Mouse (Mus musculus) embryo, embryonic 9.5 days (tissue): Measurements from ENCODE around the gene Ptchd1.

ENCODE experiments used
- DNase-seq: peaks from one replicate; pipeline ENCODE4 v3.0.0-alpha.2; 2017; ENCODE audit errors: extremely low spot score

Gene Ptchd1

DNA sequence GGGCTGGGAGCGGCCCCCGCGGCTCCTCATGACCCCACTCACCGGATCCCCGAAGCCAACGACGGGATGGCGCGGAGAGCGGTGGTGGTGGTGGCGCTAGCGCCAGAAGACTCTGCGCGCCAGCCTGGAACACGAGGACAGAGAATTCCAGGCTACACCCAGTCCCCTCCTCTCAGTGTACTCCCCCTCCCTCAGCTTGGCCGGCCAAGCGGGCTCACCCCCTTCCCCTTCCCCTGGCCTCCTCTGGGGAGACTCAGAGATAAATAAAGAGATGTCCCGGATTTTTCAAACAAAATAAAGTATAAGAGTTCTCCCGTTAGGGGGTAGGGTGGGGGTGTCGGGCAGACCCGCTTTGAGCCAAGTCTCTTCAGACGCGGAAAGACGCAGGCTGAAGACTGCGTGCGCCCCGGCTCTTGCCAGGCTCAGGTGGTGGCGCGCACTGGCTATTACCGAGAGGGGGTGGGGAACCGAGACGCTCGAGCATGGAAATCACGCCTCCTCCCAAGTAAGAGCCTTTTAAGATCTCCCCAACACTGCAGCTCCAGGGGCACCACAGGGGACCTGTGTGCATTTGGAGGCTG is at the start of gene Ptchd1:
Gene Ptchd1 (minus strand): TSS at position 114 of the 581 bp plus-strand sequence.
- peak; percentile 35 for DNase-seq

DNA sequence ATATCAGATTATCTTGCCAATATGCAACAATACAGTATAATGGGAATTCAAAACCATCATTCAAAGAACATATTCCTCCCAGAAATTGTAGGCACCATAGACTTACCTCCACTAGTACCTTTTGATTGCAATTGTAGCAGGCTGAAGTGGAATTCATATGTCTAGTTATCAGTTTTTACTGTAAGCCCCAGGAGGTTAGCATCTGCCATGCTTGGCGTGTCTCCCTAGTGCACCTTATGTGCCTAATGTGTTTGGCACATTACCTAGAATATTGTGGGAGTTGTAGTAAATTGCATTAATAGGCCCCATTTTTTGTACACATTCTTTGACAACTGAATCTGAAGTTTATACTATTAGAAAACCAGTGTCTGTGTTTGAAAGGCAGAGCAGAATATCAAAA is 34.4 kb upstream of the Ptchd1 start:
- no peak for DNase-seq

DNA sequence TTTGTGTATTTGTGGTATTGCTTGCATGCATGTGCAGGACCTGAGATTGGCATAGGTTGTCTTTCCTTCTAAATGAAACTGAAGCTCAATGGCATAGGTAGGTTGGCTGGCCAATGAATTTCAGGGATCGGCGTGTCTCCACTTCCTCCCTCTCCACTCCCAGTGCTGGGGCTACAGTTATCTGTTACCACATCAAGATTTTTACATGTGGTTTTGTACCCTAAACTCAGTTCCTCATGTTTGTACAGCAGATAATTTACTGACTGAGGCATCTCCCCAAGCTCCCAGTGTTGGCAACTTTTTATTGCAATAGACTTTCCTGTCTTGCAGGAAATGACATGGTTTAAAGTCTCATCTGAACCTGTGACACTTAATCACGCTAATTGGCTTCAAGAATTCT is 22.4 kb upstream of the Ptchd1 start:
- DNase-seq = no peak

DNA sequence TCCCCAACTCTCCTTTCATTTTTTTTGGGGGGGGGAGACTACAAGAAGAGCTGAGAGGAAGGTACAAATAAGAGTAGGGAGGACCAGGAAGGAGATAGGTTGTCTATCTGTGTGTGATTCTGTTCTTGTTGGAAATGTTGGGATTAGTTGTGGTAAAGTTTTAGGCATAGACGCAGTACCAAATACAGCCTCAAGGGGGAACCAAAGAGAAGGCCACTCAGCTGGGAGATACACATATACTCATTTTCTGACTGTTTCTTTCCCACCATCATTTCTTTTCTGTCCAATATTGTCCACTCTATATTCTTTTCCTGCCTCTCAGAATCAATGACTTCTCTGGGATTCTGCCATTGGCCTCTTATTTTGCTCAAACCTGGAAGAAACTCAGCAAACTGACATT is 20.4 kb upstream of the Ptchd1 start:
- DNase-seq = peak; percentile 1

DNA sequence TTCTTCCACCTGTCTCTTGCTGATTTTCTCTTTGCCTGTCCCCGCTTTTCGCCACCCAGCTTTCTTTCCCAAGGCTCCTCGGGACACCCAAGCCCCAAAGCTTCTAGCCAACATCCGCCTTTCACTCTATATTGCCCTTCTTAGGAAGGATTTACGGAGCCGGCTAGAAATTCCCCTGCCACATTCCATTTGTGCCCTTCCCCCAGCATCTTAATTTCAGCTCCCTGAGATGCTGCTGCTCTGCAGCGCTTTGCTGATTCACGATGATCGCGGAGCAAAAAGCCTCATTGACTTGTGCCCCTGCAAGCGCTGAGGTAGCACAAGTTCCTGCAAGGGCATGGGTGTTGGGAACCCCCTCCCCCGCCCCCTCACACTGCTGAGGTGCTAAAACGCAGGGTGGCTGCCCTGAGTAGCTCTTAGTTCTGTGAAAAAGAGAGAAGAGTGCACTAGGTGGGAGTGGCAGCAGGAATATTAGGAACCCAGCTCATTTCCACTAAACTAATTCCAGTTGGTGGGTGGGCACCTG is 2.1 kb upstream of the Ptchd1 start:
- peak; percentile 9 for DNase-seq

DNA sequence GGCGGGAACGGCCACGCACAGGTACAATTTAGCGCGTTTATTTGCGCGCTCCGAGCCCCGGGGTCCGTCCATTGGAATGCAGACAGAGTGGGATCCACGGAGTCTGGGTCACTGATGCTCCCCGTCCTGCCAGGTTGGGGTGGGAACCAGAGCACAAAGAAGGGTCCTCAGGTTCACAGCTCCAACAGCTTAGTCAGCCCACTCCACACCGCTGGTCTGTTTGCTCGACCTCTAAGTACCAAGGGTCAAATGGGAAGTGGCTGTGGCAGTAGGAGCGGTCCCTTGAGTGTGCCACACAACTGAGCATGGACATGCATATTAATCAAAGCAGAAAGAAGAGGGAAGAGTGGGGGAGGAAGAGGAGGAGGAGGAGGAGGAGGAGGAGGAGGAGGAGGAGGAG is 1.3 kb upstream of the Ptchd1 start:
- no peak for DNase-seq

DNA sequence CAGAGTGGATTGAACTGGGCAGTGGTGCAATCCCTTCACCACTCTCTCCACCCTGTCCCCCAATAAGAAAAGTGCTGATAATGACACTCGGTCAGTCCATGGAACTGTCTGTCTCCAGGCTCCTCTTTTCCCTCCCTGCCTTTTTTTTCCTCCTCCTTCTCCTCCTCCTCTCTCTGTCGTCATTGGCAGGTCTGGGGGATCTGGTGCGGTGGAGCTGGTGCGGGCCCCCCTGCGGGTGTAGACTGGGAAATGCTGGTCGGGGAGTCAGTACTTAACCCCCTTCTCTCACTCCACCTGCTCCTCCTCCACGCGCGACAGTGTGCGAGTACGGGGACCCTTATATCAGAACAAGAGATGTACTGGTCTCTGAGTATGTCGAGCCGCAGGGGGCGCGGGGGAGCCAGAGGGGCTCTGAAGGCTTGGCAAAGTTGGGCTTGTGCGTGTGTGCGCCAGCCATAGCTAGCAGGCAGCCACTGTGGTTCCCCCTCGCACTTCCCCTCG is 777 bp upstream of the Ptchd1 start, which contains the start of gene Gm15155:
Gene Gm15155 (plus strand): TSS at position 401 of the 501 bp plus-strand sequence.
- no peak for DNase-seq

DNA sequence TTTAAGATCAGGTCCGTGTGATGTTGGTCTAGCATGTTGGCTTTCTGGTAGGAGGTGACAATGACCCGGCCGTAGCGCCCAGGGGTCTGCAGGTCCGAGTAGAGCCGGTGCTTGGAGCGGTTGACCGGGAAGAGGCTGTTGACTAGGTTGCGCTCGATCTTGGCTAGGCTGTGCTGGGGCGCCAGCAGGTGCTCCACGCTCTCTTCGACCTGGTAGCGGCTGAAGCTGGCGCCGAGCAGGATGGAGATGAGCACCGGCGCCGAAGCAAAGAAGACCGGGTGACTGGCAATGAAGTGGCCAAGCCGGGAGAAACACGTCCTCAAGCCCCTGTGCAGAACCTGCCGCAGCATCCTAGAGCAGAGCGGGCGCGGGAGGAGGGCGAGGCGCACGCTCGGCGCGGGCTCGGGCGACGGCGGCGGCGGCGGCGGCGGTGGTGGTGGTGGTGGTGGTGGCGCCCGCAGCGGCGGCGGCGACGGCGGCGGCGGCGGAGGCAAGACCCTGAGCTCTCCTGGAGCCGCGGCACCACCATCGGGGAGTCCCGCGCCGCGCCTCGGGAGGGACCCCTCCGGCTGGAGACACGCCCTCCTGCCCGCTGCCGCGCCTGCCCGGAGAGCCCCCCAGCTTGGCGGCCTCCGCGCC is 534 bp downstream of the Ptchd1 start:
- peak; percentile 24 for DNase-seq

DNA sequence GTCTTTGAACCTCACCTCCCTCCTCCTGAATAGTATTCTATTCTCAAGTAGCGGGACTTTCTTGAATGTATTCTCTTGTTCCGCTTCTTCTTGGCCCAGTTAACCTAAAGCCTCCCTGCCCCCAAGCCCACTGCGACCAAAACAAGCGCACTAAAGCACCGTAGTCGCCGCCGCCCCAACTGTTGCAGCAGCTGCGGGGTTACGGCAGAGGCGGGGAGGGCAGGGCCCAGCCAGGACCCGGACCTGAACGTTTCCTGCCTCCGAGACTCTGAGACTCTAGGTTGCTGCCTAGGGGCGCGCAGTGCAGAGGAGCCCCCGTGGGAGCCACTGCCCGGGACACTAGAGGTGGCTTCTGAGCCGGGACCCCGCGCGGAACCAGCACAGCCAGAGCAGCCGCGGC is 1.1 kb downstream of the Ptchd1 start:
- DNase-seq = no peak

DNA sequence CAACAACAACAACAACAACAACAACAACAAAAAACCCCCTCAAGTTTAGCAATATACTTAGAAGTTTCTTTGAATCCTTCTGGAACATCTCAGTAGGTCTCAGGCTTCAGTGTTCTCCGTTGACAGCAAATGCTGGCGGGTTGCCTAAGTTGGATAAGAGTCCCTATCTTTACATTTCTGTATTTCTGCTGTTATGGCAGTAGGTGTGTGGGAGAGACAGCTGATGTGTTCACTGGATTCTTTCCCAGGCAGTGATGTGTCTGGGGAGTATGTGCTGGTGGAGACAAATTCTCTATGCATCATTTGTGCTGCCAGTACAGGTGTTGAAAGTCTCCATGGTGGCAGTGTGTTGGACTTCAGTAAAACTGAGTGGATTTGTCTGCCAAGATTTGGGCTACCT is 22.4 kb downstream of the Ptchd1 start:
- no peak for DNase-seq

DNA sequence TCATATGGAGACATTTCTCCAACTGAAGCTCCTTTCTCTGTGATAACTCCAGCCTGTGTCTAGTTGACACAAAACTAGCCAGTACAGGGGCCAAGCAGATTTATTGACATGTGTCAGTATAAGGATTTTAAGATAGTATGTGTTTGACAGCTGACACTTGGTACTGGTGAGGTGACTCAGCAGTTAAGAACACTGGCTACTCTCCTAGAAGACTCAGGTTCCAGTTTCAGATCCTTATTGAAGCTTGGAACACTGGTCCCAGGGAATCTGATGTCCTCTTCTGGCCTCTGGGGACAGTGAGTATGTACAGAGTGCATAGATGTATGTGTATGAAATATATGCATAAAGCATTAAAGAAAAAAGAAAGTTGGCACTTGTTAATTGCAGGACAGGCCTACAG is 27.2 kb downstream of the Ptchd1 start:
- no peak for DNase-seq

DNA sequence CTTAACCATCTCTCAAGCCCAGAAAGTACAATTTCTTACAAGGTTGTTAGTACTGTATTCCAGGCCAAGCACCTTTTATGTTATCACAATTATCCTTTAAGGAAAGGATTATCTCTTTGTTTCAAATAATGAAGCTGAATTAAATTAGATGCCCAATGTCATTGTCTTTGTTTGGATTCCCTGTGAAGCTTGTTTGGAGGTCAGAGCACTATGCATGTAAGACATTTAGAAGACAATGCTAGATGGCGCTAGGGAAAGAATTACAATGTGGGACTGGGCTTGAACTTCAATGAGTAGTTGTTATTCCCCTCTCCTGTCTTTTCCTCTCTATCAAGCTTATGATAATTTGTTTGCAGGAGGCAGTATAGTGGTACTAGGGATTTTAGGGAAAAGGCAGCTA is 28.9 kb downstream of the Ptchd1 start:
- no peak for DNase-seq

DNA sequence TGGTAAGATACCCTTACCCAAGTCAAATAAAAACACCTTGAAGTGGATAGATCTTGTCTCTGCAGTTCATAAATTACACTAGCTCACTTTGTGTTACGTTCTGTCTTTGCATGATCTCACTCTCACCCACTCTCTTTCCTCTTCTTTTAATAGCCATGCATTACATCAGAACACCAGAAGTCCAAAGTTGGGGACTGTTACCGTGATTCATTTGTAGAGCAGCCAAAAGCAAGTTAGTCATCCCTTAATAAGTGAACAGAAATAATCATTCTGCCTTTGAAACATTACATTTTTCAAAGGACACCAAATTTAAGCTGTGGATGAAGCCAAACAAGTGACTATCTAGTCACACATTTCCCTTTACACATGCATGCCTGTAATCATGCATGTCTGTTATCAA is 31.1 kb downstream of the Ptchd1 start:
- no peak for DNase-seq

DNA sequence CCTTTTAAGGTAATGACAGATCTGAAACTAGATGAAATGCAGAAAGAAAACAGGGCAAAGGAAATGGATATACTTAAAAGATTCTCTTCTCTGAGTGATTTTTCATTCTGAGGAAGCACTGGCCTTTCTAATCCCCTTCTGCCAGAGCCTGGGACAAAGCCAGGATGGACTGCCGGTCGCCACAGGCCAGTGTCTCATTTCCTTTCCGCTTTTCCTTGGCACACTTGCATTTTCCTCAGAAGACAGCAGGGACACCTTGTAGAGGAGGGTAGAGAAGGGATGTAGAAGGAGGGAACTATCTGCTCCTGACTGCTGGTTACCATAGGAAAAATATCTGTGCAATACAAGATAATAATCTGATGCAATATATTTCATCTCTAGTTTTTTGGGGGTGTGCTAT is 32.1 kb downstream of the Ptchd1 start:
- no peak for DNase-seq

DNA sequence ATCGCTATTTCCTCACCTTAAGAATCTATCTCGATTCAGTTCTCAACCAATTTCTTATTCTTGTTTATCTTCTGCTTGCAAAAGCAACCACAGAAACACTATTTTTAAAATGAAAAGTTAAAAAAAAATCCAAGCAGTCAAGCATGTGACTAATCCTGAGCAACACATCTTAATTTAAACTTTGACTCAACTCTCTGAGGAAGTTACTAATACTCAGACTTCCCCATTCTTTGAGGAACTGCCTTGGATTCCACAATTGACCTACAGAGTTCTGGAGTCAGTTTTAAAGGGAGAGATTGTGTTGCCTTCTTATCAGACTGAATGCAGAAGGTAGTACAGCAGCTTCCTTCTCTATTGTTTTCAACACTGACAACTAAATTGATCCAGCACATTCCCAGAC is 39.0 kb downstream of the Ptchd1 start:
- DNase-seq = no peak

DNA sequence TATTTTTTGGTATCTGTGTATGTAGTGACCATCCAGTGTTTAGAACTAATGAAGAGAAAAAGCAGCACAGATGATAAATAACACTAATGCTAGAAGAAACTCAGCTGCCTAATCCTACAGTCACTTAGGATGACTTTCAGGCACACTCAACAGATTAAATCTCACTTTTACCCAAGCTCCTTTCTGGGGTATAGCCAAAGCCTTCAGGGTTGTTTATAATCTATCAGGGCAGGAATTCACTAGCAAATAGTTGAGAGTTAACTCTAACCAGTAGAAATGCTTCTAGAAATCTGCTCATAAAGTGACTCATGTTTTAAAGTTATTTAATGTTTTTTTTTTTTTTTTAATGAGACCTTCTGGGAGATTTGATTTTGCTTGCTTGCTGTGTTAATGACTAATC is 43.8 kb downstream of the Ptchd1 start:
- no peak for DNase-seq

DNA sequence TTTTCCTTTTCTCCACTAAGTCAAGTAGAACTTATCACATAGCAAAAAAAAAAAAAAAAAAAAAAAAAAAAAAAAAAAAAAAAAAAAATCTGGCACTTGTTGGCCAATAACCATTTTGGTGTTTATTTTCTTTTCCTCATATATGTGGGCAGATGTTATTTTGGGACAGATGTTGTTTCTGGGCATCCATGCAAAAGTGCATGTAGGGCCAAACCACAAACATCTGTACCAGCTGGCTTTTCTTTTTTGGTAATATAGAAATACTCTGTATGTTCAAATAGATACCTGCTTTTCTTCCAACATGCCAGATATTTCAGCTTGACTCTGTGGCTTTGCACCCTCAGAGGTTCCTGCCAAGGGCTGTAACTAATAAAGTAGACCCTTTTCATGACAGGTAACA is 51.2 kb downstream of the Ptchd1 start:
- no peak for DNase-seq

DNA sequence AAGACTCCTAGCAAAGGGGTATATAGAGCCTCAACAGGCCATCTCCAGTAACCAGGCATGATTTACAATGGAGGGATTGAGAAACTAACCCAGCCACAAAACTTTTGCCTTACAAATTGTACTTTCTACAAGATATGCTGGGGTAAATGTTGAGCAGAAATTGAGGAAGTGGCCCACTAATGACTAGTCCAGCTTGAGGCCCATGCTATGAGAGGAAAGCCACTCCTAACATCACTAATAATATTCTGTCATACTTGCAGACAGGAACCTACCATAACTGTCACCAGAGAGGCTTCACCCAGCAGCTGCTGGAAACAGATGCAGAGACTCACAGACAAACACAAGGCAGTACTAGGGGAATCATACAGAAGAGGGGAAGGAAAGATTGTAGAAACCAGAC is 79.8 kb downstream of the Ptchd1 start:
- DNase-seq = no peak
